Mouse (Mus musculus) mouse trophoblast stem cell (cell line): Measurements from ENCODE around the gene 4930519P11Rik.

Experiments
- in situ Hi-C, 2 experiments: fragments of 300-500 bp; cut with MseI, MboI; formaldehyde crosslinking; loops; 2 replicates in 1 of 2; 3 replicates in 1 of 2; pipeline ENCODE4 v1.15.1; 2025

Gene 4930519P11Rik

GRCm38 (mm10) chr2:154613118-154614115, at the start of gene 4930519P11Rik, which contains the start of gene Zfp341:
TSS of gene 4930519P11Rik (minus strand) at chr2:154613437.
TSS of gene Zfp341 (plus strand) at chr2:154613297.
- in situ Hi-C loops: no loop called here

GRCm38 (mm10) chr2:154659531-154660074, 46.4 kb upstream of the 4930519P11Rik start:
- in situ Hi-C loops: no loop called here

GRCm38 (mm10) chr2:154659070-154659469, 45.8 kb upstream of the 4930519P11Rik start:
- in situ Hi-C loops: no loop called here

GRCm38 (mm10) chr2:154657486-154658237, 44.4 kb upstream of the 4930519P11Rik start:
- in situ Hi-C loops: no loop called here

- in situ Hi-C loops: no loop called here
Observed at GRCm38 (mm10) chr2:154656710-154657485, 43.7 kb upstream of the 4930519P11Rik start.

GRCm38 (mm10) chr2:154655878-154656414, 42.7 kb upstream of the 4930519P11Rik start:
- in situ Hi-C loops: no loop called here

GRCm38 (mm10) chr2:154654976-154655375, 41.7 kb upstream of the 4930519P11Rik start:
- in situ Hi-C loops: no loop called here

- in situ Hi-C loops: no loop called here
Observed at GRCm38 (mm10) chr2:154651363-154651762, 38.1 kb upstream of the 4930519P11Rik start, which contains the start of gene Chmp4b. TSS of gene Chmp4b (plus strand) at chr2:154651705.

GRCm38 (mm10) chr2:154650404-154650803, 37.2 kb upstream of the 4930519P11Rik start:
- in situ Hi-C loops: no loop called here

GRCm38 (mm10) chr2:154648086-154648485, 34.8 kb upstream of the 4930519P11Rik start:
- in situ Hi-C loops: no loop called here

- in situ Hi-C loops: no loop called here
Observed at GRCm38 (mm10) chr2:154646634-154647033, 33.4 kb upstream of the 4930519P11Rik start.

- in situ Hi-C loops: no loop called here
Observed at GRCm38 (mm10) chr2:154642712-154643385, 29.6 kb upstream of the 4930519P11Rik start.

GRCm38 (mm10) chr2:154642005-154642459, 28.8 kb upstream of the 4930519P11Rik start:
- in situ Hi-C loops: no loop called here

- in situ Hi-C loops: no loop called here
Observed at GRCm38 (mm10) chr2:154641176-154641575, 27.9 kb upstream of the 4930519P11Rik start.

GRCm38 (mm10) chr2:154639115-154639514, 25.9 kb upstream of the 4930519P11Rik start:
- in situ Hi-C loops: no loop called here

GRCm38 (mm10) chr2:154638521-154638920, 25.3 kb upstream of the 4930519P11Rik start:
- in situ Hi-C loops: no loop called here

- in situ Hi-C loops: no loop called here
Observed at GRCm38 (mm10) chr2:154635826-154636225, 22.6 kb upstream of the 4930519P11Rik start.

- in situ Hi-C loops: no loop called here
Observed at GRCm38 (mm10) chr2:154633876-154634644, 20.8 kb upstream of the 4930519P11Rik start.

GRCm38 (mm10) chr2:154633039-154633742, 20.0 kb upstream of the 4930519P11Rik start:
- in situ Hi-C loops: no loop called here
